Mouse (Mus musculus): Measurements from ENCODE around the gene Rsbn1. TPM values are rescaled to one million over a fixed set of nuclear protein-coding genes. Genes with fewer than 3 reads are reported as not detected.
A peak's percentile ranks its signal among the peaks of the same experiment; 100 is the strongest.

The Rsbn1 gene
- polyA plus RNA-seq, 1 experiment: 2.7 TPM

DNA sequence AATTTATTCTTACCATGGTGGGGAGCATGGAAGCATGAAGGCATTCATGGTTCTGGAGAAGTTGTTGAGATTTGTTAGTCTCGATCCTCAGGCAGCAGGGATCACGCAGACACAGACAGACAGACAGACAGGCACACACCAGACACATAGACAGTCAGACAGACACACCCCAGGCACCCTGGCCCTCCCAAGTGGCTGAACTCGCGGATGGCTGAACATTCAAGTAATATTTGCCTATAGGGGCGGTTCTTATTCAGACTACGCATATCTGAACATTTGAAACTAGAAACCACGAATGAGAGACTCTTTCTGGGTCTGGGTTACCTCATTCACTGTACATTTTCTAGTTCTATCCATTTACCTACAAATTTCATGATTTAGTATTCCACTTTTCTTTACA, 34.7 kb downstream of the Rsbn1 start:
- H3K4me1 ChIP-seq (ENCODE audit: control insufficient read depth, insufficient read depth, insufficient read length, low read length): no peaks in the 10 kb centered on the region
- H3K27ac ChIP-seq (ENCODE audit: insufficient read depth, low read depth, low read length): no peak overlapping the region
- H3K4me3 ChIP-seq (ENCODE audit: low read depth, low read length): no peak overlapping the region
- H3K36me3 ChIP-seq (ENCODE audit: control insufficient read depth, insufficient read depth, low read length): no peaks in the 10 kb centered on the region
- H3K27me3 ChIP-seq (ENCODE audit: control insufficient read depth, insufficient read depth, low read length): no peaks in the 10 kb centered on the region
- TF ChIP-seq CTCF (IDR thresholded peaks at IDR 0.05; ENCODE audit: extremely low read depth, insufficient read length, insufficient replicate concordance, low read depth, low read length) (no peak), POLR2A (IDR thresholded peaks at IDR 0.05; ENCODE audit: low read depth, low read length) (no peak)
- WGBS: 90% methylated on average over 7 of the region's 7 CpGs

DNA sequence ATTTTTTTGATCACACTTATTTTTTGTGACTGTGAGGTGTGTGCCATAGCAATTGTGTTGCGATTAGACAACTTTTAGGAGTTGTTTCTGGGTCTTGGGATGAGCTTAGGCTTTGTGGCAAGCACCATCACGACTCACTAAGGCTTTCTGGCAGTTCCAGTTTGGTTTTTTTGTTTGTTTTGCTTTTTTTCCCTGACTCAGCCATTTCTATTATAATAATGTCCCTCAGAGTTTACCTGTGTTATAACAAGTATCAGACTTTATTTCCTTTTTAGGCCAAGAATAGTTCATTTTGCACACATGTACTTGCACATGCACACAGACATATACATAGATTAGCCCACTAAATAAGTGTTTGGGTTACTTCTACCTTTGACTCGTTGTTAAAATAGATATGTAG, 46.7 kb downstream of the Rsbn1 start:
- H3K4me1 ChIP-seq (ENCODE audit: control insufficient read depth, insufficient read depth, insufficient read length, low read length): no peaks in the 10 kb centered on the region
- no peaks in the 10 kb centered on the region for H3K27me3 ChIP-seq (ENCODE audit: control insufficient read depth, insufficient read depth, low read length)
- 85% methylated on average over 3 of the region's 3 CpGs for WGBS
- no peak overlapping the region for H3K27ac ChIP-seq (ENCODE audit: insufficient read depth, low read depth, low read length)
- H3K36me3 ChIP-seq (ENCODE audit: control insufficient read depth, insufficient read depth, low read length): peaks cover 15% of the 10 kb centered on the region
- no peak overlapping the region for H3K4me3 ChIP-seq (ENCODE audit: low read depth, low read length)
- TF ChIP-seq CTCF (IDR thresholded peaks at IDR 0.05; ENCODE audit: extremely low read depth, insufficient read length, insufficient replicate concordance, low read depth, low read length) (no peak), POLR2A (IDR thresholded peaks at IDR 0.05; ENCODE audit: low read depth, low read length) (no peak)

DNA sequence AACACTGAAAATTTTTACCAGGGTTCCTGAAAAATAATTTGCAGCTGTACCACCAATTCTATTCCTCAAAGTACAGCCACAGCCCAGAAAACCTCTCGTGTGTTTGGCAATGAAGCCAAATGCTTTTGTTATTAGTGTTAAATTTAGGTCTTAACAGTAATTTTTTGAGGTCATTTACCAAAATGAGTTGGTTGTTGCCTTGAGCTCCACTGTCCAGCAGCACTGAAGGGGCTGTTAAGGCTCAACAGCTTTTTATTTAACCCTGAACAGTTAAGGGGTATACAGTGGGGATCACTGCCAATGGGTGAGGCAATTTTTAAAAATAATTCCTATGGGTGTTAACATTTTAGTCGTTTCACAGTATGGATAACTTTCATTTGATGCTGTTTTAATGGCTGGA, 53.3 kb downstream of the Rsbn1 start:
- Histone ChIP-seq H3K36me3 (ENCODE audit: control insufficient read depth, insufficient read depth, low read length) (peaks cover 6% of the 10 kb centered on the region), H3K4me3 (ENCODE audit: low read depth, low read length) (no peak overlapping the region), H3K27ac (ENCODE audit: insufficient read depth, low read depth, low read length) (no peak overlapping the region), H3K27me3 (ENCODE audit: control insufficient read depth, insufficient read depth, low read length) (no peaks in the 10 kb centered on the region), H3K4me1 (ENCODE audit: control insufficient read depth, insufficient read depth, insufficient read length, low read length) (no peaks in the 10 kb centered on the region)
- TF ChIP-seq CTCF (IDR thresholded peaks at IDR 0.05; ENCODE audit: extremely low read depth, insufficient read length, insufficient replicate concordance, low read depth, low read length) (no peak), POLR2A (IDR thresholded peaks at IDR 0.05; ENCODE audit: low read depth, low read length) (no peak)
- WGBS: 22% methylated on average over 2 of the region's 2 CpGs

DNA sequence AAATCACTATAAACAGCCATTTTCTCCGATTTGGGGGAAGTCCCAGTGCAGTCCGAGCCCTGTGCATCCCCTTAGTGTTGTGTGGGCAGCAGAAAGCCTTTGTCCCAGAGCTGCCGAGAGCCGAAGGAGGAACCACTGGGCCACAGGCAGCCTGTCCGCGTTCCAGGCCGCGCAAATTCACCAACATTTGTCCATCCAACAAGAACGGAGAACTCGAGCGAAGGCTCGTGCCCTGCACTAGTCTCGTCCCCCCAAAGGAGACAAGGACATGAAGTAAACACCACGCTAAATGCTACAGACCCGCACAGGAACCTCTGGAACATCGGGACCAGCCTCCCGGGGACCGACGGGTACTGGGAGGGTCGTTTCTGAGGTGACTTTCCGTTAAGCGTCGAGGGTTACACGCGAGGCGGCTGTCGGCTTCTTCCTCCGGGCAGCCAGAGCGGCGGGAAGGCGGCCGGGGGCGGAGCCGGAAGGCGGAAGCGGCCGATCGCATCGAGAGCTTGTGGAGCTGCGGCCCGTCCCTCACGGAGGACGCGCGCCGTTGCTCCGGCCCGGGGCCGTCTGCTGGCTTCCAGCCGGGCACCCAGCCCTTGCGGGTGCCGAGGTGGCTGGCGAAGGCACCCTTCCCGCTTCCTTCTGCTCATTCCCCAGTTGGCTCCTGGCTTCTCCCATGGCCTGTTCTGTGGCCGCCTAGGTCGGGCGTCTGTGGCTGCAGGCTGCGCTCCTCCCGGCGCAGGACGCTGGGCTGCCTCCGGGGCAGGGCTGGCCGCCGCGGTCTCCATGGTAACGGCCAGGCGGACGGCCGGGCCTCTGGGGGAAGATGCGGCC, 54.2 kb downstream of the Rsbn1 start, which contains the start of gene Phtf1:
Phtf1 (plus strand) TSS at position 250 of the 831 bp plus-strand sequence.
- H3K4me3 ChIP-seq (ENCODE audit: low read depth, low read length): peak within 1 kb of the TSS; percentile 80
- under 1% methylated on average over 70 of the region's 70 CpGs for WGBS
- no peaks in the 10 kb centered on the region for H3K27me3 ChIP-seq (ENCODE audit: control insufficient read depth, insufficient read depth, low read length)
- TF ChIP-seq CTCF (IDR thresholded peaks at IDR 0.05; ENCODE audit: extremely low read depth, insufficient read length, insufficient replicate concordance, low read depth, low read length): no peak
- 0 out of 2 replicates have a peak, but pooled peaks have one; percentile 17 for TF ChIP-seq POLR2A (IDR thresholded peaks at IDR 0.05; ENCODE audit: low read depth, low read length)
- H3K36me3 ChIP-seq (ENCODE audit: control insufficient read depth, insufficient read depth, low read length): peaks cover 2% of the 10 kb centered on the region
- no peaks in the 10 kb centered on the region for H3K4me1 ChIP-seq (ENCODE audit: control insufficient read depth, insufficient read depth, insufficient read length, low read length)
- H3K27ac ChIP-seq (ENCODE audit: insufficient read depth, low read depth, low read length): peak within 1 kb of the TSS; percentile 50

DNA sequence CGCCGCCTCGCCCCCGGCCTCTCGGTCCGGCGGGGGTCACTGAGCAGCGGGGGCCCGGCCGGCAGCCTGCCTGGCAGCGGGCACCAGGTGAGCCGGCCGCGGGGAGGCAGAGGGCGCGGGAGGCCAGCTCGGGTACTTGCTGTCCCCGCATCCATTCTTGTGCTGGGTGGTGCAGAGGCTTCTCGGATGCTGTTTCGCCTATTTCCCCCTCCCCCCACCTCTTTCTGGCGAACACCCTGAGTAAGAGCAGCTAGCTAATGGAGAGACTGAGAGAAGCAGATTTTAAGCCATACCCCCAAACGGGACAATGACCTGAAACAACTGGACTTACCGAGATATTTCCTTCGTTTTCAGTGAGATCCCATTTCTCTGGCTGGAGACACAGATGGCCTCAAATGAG, 54.8 kb downstream of the Rsbn1 start:
- TF ChIP-seq POLR2A (IDR thresholded peaks at IDR 0.05; ENCODE audit: low read depth, low read length) (no peak), CTCF (IDR thresholded peaks at IDR 0.05; ENCODE audit: extremely low read depth, insufficient read length, insufficient replicate concordance, low read depth, low read length) (no peak)
- under 1% methylated on average over 24 of the region's 24 CpGs for WGBS
- H3K36me3 ChIP-seq (ENCODE audit: control insufficient read depth, insufficient read depth, low read length): peaks cover 2% of the 10 kb centered on the region
- H3K4me1 ChIP-seq (ENCODE audit: control insufficient read depth, insufficient read depth, insufficient read length, low read length): no peaks in the 10 kb centered on the region
- H3K27ac ChIP-seq (ENCODE audit: insufficient read depth, low read depth, low read length): no peak overlapping the region
- H3K27me3 ChIP-seq (ENCODE audit: control insufficient read depth, insufficient read depth, low read length): no peaks in the 10 kb centered on the region
- peak overlapping the region; percentile 80 for H3K4me3 ChIP-seq (ENCODE audit: low read depth, low read length)

DNA sequence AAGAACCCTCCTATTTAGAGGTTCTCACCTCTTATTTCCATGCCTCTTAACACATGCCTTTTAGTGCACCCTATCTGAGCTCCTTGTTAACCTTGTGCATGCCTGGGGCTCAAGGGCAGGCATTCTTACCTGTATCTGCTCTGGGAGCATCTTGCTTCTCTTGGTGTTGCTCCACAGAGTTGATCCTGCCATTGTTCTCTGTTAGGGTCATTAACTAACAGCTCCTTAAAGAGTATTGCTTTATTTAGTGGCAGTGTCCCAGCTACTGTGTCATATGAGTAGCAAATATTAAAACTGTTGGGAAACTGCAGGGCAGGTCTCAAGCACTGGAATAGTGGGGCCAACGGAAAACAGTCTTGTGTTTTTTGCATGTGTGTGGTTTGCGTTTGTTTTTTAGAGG, 57.2 kb downstream of the Rsbn1 start:
- no peaks in the 10 kb centered on the region; the same call in 1 of the 2 replicates for H3K36me3 ChIP-seq (ENCODE audit: control insufficient read depth, insufficient read depth, low read length)
- no peak overlapping the region for H3K4me3 ChIP-seq (ENCODE audit: low read depth, low read length)
- TF ChIP-seq POLR2A (IDR thresholded peaks at IDR 0.05; ENCODE audit: low read depth, low read length): no peak
- TF ChIP-seq CTCF (IDR thresholded peaks at IDR 0.05; ENCODE audit: extremely low read depth, insufficient read length, insufficient replicate concordance, low read depth, low read length): no peak
- 94% methylated on average over 2 of the region's 2 CpGs for WGBS
- no peaks in the 10 kb centered on the region for H3K4me1 ChIP-seq (ENCODE audit: control insufficient read depth, insufficient read depth, insufficient read length, low read length)
- H3K27me3 ChIP-seq (ENCODE audit: control insufficient read depth, insufficient read depth, low read length): no peaks in the 10 kb centered on the region
- no peak overlapping the region for H3K27ac ChIP-seq (ENCODE audit: insufficient read depth, low read depth, low read length)

DNA sequence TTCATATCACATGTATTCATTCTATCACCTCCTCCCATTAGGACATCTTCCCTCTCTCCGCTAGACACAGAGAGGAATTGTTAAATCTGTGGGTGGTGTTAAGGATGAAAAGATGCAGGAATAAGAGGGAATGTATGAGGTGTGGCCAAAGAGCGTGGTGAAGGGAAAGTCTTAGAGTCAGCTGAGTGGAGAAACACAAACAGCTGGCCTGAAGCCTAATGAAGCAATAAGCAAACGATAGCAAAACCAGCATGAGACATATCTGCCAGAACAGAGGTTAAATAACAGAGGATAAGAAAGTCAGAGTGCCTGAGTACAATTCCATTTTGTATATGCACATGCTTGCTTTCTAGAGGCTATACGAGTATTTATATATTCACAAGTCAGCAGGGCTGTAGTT, 70.6 kb downstream of the Rsbn1 start:
- Histone ChIP-seq H3K27ac (ENCODE audit: insufficient read depth, low read depth, low read length) (no peak overlapping the region), H3K4me3 (ENCODE audit: low read depth, low read length) (no peak overlapping the region), H3K36me3 (ENCODE audit: control insufficient read depth, insufficient read depth, low read length) (peaks cover 8% of the 10 kb centered on the region; the same call in 1 of the 2 replicates), H3K4me1 (ENCODE audit: control insufficient read depth, insufficient read depth, insufficient read length, low read length) (no peaks in the 10 kb centered on the region), H3K27me3 (ENCODE audit: control insufficient read depth, insufficient read depth, low read length) (no peaks in the 10 kb centered on the region)
- 71% methylated on average over 4 of the region's 4 CpGs for WGBS
- no peak for TF ChIP-seq CTCF (IDR thresholded peaks at IDR 0.05; ENCODE audit: extremely low read depth, insufficient read length, insufficient replicate concordance, low read depth, low read length)
- TF ChIP-seq POLR2A (IDR thresholded peaks at IDR 0.05; ENCODE audit: low read depth, low read length): no peak

Data from small intestine, adult 2 months (tissue).